ENCODE assay signal across 8 mouse cellular contexts in genomic region chr2:25545996-25546810, GRCm38 (mm10). TPM values are rescaled to one million over a fixed set of nuclear protein-coding genes. Genes with fewer than 3 reads are reported as not detected.
DNase-seq lines count a peak whose midpoint lies in the region; ATAC-seq and TF ChIP-seq lines count a peak whose summit lies in the region.

No protein-coding gene starts in this region.

- peak overlapping the region; percentile 73 for H3K27ac ChIP-seq in kidney, adult 2 months (ENCODE audit: insufficient read depth, low read depth, low read length)
- peak overlapping the region; percentile 59 for H3K27ac ChIP-seq in MEL (ENCODE audit: control insufficient read depth, low read depth, low read length)
- peak overlapping the region; percentile 44 for H3K27ac ChIP-seq in embryonic fibroblast, embryonic 13.5 days (ENCODE audit: insufficient read depth, low read length)
- peak overlapping the region; percentile 75 for H3K27ac ChIP-seq in intestine, embryonic 15.5 days
- no peak overlapping the region for H3K27ac ChIP-seq in midbrain, embryonic 14.5 days (replicated peaks; ENCODE audit: low read depth, low read length)

- H3K79me2 ChIP-seq in MEL (ENCODE audit: control insufficient read depth, insufficient read depth, low read length, poor library complexity), result peaks cover 30% of the 10 kb centered on the region

- peaks cover 13% of the 10 kb centered on the region for H3K4me1 ChIP-seq in kidney, adult 2 months (ENCODE audit: control insufficient read depth, insufficient read depth, low read length)
- peaks cover 2 to 7% of the 10 kb centered on the region in 2 experiments; a peak in 3 of 4 replicates for H3K4me1 ChIP-seq in MEL (ENCODE audit: control insufficient read depth in 1 of 2, insufficient read depth in 2 of 2, low read length in 2 of 2)
- H3K4me1 ChIP-seq in embryonic fibroblast, embryonic 13.5 days (ENCODE audit: control insufficient read depth, insufficient read depth, low read length), result peaks cover 12% of the 10 kb centered on the region
- H3K4me1 ChIP-seq in intestine, embryonic 15.5 days (replicated peaks), result peaks cover 12% of the 10 kb centered on the region
- peaks cover 6% of the 10 kb centered on the region for H3K4me1 ChIP-seq in midbrain, embryonic 14.5 days (ENCODE audit: control insufficient read depth, insufficient read depth, low read length)

- ATAC-seq in intestine, embryonic 15.5 days, result peak; percentile 83
- peak; percentile 55 for ATAC-seq in midbrain, embryonic 14.5 days (ENCODE audit: low FRiP score, low TSS enrichment)

- intact Hi-C loops in left cerebral cortex, postnatal 4 days (cut with DNase I), result no loop called here

- H3K4me2 ChIP-seq in intestine, embryonic 15.5 days (replicated peaks), result peak overlapping the region; percentile 72
- H3K4me2 ChIP-seq in midbrain, embryonic 14.5 days (ENCODE audit: low read length), result peak overlapping the region; percentile 78

- no peak for TF ChIP-seq CTCF in kidney, adult 2 months (conservative IDR thresholded peaks at IDR 0.05; ENCODE audit: insufficient read depth, insufficient read length, low read depth, low read length)
- TF ChIP-seq CTCF in MEL (IDR thresholded peaks at IDR 0.05 in 2 of 3, conservative IDR thresholded peaks at IDR 0.05 in 1 of 3; ENCODE audit: control insufficient read depth in 1 of 3, insufficient read depth in 1 of 3, low read depth in 2 of 3, low read length in 3 of 3, poor library complexity in 1 of 3, severe bottlenecking in 1 of 3), result no peak
- no peak for TF ChIP-seq CTCF in embryonic fibroblast, embryonic 13.5 days (IDR thresholded peaks at IDR 0.05; ENCODE audit: borderline replicate concordance, insufficient read depth, low read length)

- peak; percentile 3 for TF ChIP-seq POLR2A in kidney, adult 2 months (IDR thresholded peaks at IDR 0.05; ENCODE audit: low read depth, low read length)
- TF ChIP-seq POLR2A in MEL (IDR thresholded peaks at IDR 0.05; ENCODE audit: control insufficient read depth in 1 of 2, insufficient read depth in 1 of 2, low read depth in 1 of 2, low read length in 2 of 2, poor library complexity in 1 of 2), result no peak; a peak in 1 of 4 replicates
- peak; percentile 30; the same call in 1 of the 2 replicates for TF ChIP-seq POLR2A in embryonic fibroblast, embryonic 13.5 days (IDR thresholded peaks at IDR 0.05; ENCODE audit: low read depth, low read length)

- peak overlapping the region; percentile 93 for H3K9ac ChIP-seq in MEL (ENCODE audit: control insufficient read depth, low read depth, low read length, poor library complexity, severe bottlenecking)
- peak overlapping the region; percentile 73 for H3K9ac ChIP-seq in intestine, embryonic 15.5 days
- H3K9ac ChIP-seq in midbrain, embryonic 14.5 days (replicated peaks; ENCODE audit: low read length), result peak overlapping the region; percentile 60

- no peaks in the 10 kb centered on the region for H3K27me3 ChIP-seq in kidney, adult 2 months (replicated peaks; ENCODE audit: control insufficient read depth, insufficient read depth, low read length)
- no peaks in the 10 kb centered on the region for H3K27me3 ChIP-seq in MEL (ENCODE audit: control insufficient read depth in 1 of 2, insufficient read depth in 2 of 2, low read length in 2 of 2)
- H3K27me3 ChIP-seq in intestine, embryonic 15.5 days (replicated peaks), result no peaks in the 10 kb centered on the region
- no peaks in the 10 kb centered on the region for H3K27me3 ChIP-seq in midbrain, embryonic 14.5 days (ENCODE audit: control insufficient read depth, insufficient read depth, low read length)

- no peaks in the 10 kb centered on the region for H3K9me3 ChIP-seq in MEL (replicated peaks; ENCODE audit: insufficient read depth, low read length)
- no peaks in the 10 kb centered on the region for H3K9me3 ChIP-seq in intestine, embryonic 15.5 days
- H3K9me3 ChIP-seq in midbrain, embryonic 14.5 days (ENCODE audit: control insufficient read depth, low read length), result no peaks in the 10 kb centered on the region

- TF ChIP-seq EP300 in MEL (IDR thresholded peaks at IDR 0.05; ENCODE audit: low read depth in 1 of 2, low read length in 2 of 2), result no peak

- H3K36me3 ChIP-seq in kidney, adult 2 months (ENCODE audit: control insufficient read depth, insufficient read depth, low read length), result no peaks in the 10 kb centered on the region
- H3K36me3 ChIP-seq in MEL (ENCODE audit: control insufficient read depth in 1 of 2, insufficient read depth in 2 of 2, low read length in 2 of 2), result peaks cover 0 to 7% of the 10 kb centered on the region in 2 experiments; a peak in 2 of 4 replicates
- no peaks in the 10 kb centered on the region for H3K36me3 ChIP-seq in intestine, embryonic 15.5 days
- no peaks in the 10 kb centered on the region for H3K36me3 ChIP-seq in midbrain, embryonic 14.5 days (ENCODE audit: control insufficient read depth, insufficient read depth, low read length)

- no peak for TF ChIP-seq RAD21 in MEL (IDR thresholded peaks at IDR 0.05; ENCODE audit: low read depth, low read length)

- 5% methylated on average over 43 of the region's 43 CpGs for WGBS in kidney, adult 2 months
- 7% methylated on average over 42 of the region's 43 CpGs for WGBS in intestine, embryonic 15.5 days
- 8% methylated on average over 40 of the region's 43 CpGs for WGBS in midbrain, embryonic 14.5 days

- no peak for DNase-seq in kidney, adult 2 months
- no peak for DNase-seq in kidney, adult 18-20 months
- DNase-seq in MEL (ENCODE audit: low read depth, low spot score), result no peak
- no peak for DNase-seq in midbrain, embryonic 14.5 days
- DNase-seq in right cerebral cortex, postnatal 10 days (ENCODE audit: low spot score in 2 of 2), result no peak
- DNase-seq in left cerebral cortex, postnatal 4 days, result no peak

- H3K4me3 ChIP-seq in kidney, adult 2 months (ENCODE audit: insufficient read depth, low read depth, low read length), result peak overlapping the region; percentile 85
- peak overlapping the region; percentile 82 to 93 for H3K4me3 ChIP-seq in MEL (ENCODE audit: control insufficient read depth in 1 of 2, insufficient read depth in 1 of 2, low read depth in 2 of 2, low read length in 2 of 2)
- peak overlapping the region; percentile 71 for H3K4me3 ChIP-seq in embryonic fibroblast, embryonic 13.5 days (ENCODE audit: insufficient read depth, low read length)
- H3K4me3 ChIP-seq in intestine, embryonic 15.5 days (replicated peaks), result peak overlapping the region; percentile 71
- H3K4me3 ChIP-seq in midbrain, embryonic 14.5 days (replicated peaks; ENCODE audit: low read depth, low read length), result peak overlapping the region; percentile 61

RNA-seq across cellular contexts. Expression of gene Traf2, which starts 0.5 kb away (rescaled TPM):
- polyA plus RNA-seq in kidney, adult 2 months (2012; rRNA removed), result 14.8 and 15.3 TPM in 2 replicates
- 19.9 and 21.0 TPM in 2 replicates for total RNA-seq in MEL (2012; rRNA removed)
- polyA plus RNA-seq in MEL (2012; ENCODE audit: insufficient read depth in 1 of 2, insufficient read length in 2 of 2, low read depth in 1 of 2, low replicate concordance in 2 of 2, missing spikeins in 1 of 2), result 10 to 100 TPM in 1 of 2 experiments, not detected in 1; 28.3 TPM
- polyA plus RNA-seq in embryonic fibroblast, embryonic 13.5 days (2011; ENCODE audit: insufficient read length, low read depth, missing spikeins), result 11.5 and 13.1 TPM in 2 replicates
- 26.7 and 32.4 TPM in 2 replicates for polyA plus RNA-seq in intestine, embryonic 15.5 days (2015; fragmentation: Nextera tagmentation; extraction: Ambion mirVana)
- polyA plus RNA-seq in midbrain, embryonic 14.5 days (2014; fragmentation: Nextera tagmentation; extraction: Ambion mirVana), result 17.3 and 19.2 TPM in 2 replicates
- total RNA-seq in left cerebral cortex, postnatal 4 days (2021), result 1 to 10 TPM; 7.5 to 8.6 TPM

RNA-seq across cellular contexts. Expression of gene Edf1, which starts 11.4 kb away (rescaled TPM):
- polyA plus RNA-seq in kidney, adult 2 months (2012; rRNA removed), result 195 and 198 TPM in 2 replicates
- total RNA-seq in MEL (2012; rRNA removed), result 135 and 142 TPM in 2 replicates
- 100 to 1,000 TPM in 1 of 2 experiments, not detected in 1; 318 TPM for polyA plus RNA-seq in MEL (2012; ENCODE audit: insufficient read depth in 1 of 2, insufficient read length in 2 of 2, low read depth in 1 of 2, low replicate concordance in 2 of 2, missing spikeins in 1 of 2)
- 102 and 122 TPM in 2 replicates for polyA plus RNA-seq in embryonic fibroblast, embryonic 13.5 days (2011; ENCODE audit: insufficient read length, low read depth, missing spikeins)
- 339 and 367 TPM in 2 replicates for polyA plus RNA-seq in intestine, embryonic 15.5 days (2015; fragmentation: Nextera tagmentation; extraction: Ambion mirVana)
- 318 and 409 TPM in 2 replicates for polyA plus RNA-seq in midbrain, embryonic 14.5 days (2014; fragmentation: Nextera tagmentation; extraction: Ambion mirVana)
- 100 to 1,000 TPM; 154 to 155 TPM for total RNA-seq in left cerebral cortex, postnatal 4 days (2021)

RNA-seq across cellular contexts. Expression of gene Mamdc4, which starts 28.4 kb away (rescaled TPM):
- polyA plus RNA-seq in kidney, adult 2 months (2012; rRNA removed), result 1.3 and 2.3 TPM in 2 replicates
- 17.6 and 24.0 TPM in 2 replicates for total RNA-seq in MEL (2012; rRNA removed)
- 10 to 100 TPM in 1 of 2 experiments, not detected in 1; 21.6 TPM for polyA plus RNA-seq in MEL (2012; ENCODE audit: insufficient read depth in 1 of 2, insufficient read length in 2 of 2, low read depth in 1 of 2, low replicate concordance in 2 of 2, missing spikeins in 1 of 2)
- 0.45 and 1.0 TPM in 2 replicates for polyA plus RNA-seq in embryonic fibroblast, embryonic 13.5 days (2011; ENCODE audit: insufficient read length, low read depth, missing spikeins)
- polyA plus RNA-seq in intestine, embryonic 15.5 days (2015; fragmentation: Nextera tagmentation; extraction: Ambion mirVana), result 297 and 389 TPM in 2 replicates
- 2.1 and 3.9 TPM in 2 replicates for polyA plus RNA-seq in midbrain, embryonic 14.5 days (2014; fragmentation: Nextera tagmentation; extraction: Ambion mirVana)
- 1 to 10 TPM; 1.8 to 2.9 TPM for total RNA-seq in left cerebral cortex, postnatal 4 days (2021)

RNA-seq across cellular contexts. Expression of gene Phpt1, which starts 28.8 kb away (rescaled TPM):
- polyA plus RNA-seq in kidney, adult 2 months (2012; rRNA removed), result 74.9 and 92.3 TPM in 2 replicates
- total RNA-seq in MEL (2012; rRNA removed), result 34.7 and 47.0 TPM in 2 replicates
- 10 to 100 TPM in 1 of 2 experiments, not detected in 1; 73.7 TPM for polyA plus RNA-seq in MEL (2012; ENCODE audit: insufficient read depth in 1 of 2, insufficient read length in 2 of 2, low read depth in 1 of 2, low replicate concordance in 2 of 2, missing spikeins in 1 of 2)
- polyA plus RNA-seq in embryonic fibroblast, embryonic 13.5 days (2011; ENCODE audit: insufficient read length, low read depth, missing spikeins), result 33.0 and 46.4 TPM in 2 replicates
- 163 and 190 TPM in 2 replicates for polyA plus RNA-seq in intestine, embryonic 15.5 days (2015; fragmentation: Nextera tagmentation; extraction: Ambion mirVana)
- polyA plus RNA-seq in midbrain, embryonic 14.5 days (2014; fragmentation: Nextera tagmentation; extraction: Ambion mirVana), result 167 and 206 TPM in 2 replicates
- total RNA-seq in left cerebral cortex, postnatal 4 days (2021), result 10 to 100 TPM; 77.1 to 79.5 TPM

RNA-seq across cellular contexts. Expression of gene Ajm1, which starts 35.4 kb away (rescaled TPM):
- polyA plus RNA-seq in kidney, adult 2 months (2012; rRNA removed), result 0.36 and 0.62 TPM in 2 replicates
- 0.04 and 0.07 TPM in 2 replicates for total RNA-seq in MEL (2012; rRNA removed)
- under 1 TPM in 1 of 2 experiments, not detected in 1; 0.32 TPM for polyA plus RNA-seq in MEL (2012; ENCODE audit: insufficient read depth in 1 of 2, insufficient read length in 2 of 2, low read depth in 1 of 2, low replicate concordance in 2 of 2, missing spikeins in 1 of 2)
- 0.17 and 0.25 TPM in 2 replicates for polyA plus RNA-seq in embryonic fibroblast, embryonic 13.5 days (2011; ENCODE audit: insufficient read length, low read depth, missing spikeins)
- polyA plus RNA-seq in intestine, embryonic 15.5 days (2015; fragmentation: Nextera tagmentation; extraction: Ambion mirVana), result 1.7 and 2.9 TPM in 2 replicates
- polyA plus RNA-seq in midbrain, embryonic 14.5 days (2014; fragmentation: Nextera tagmentation; extraction: Ambion mirVana), result 8.8 and 9.2 TPM in 2 replicates
- total RNA-seq in left cerebral cortex, postnatal 4 days (2021), result 10 to 100 TPM; 49.0 to 59.4 TPM

Comparison
In these comparisons a context has a peak if more than half of its experiments do, and no peak if none do; other contexts are left out.
1. POLR2A ChIP-seq: peak in kidney, adult 2 months (single experiment) and embryonic fibroblast, embryonic 13.5 days (single experiment); none in MEL (0 of 2).
2. RNA of gene Mamdc4, which starts 28.4 kb away (polyA plus RNA-seq): 297 to 389 TPM in intestine, embryonic 15.5 days; 21.6 TPM in MEL, 2.1 to 3.9 TPM in midbrain, embryonic 14.5 days, 1.3 to 2.3 TPM in kidney, adult 2 months and 0.45 to 1.0 TPM in embryonic fibroblast, embryonic 13.5 days; every median in the first group is over 10 times any median in the second.
3. Peak in every context shown above with its lines, with median percentiles within 50 percentile points of each other: H3K4me3 ChIP-seq and H3K9ac ChIP-seq.